Mouse (Mus musculus): ENCODE measurements around the gene Clcn2.

GRCm38 (mm10) chr16:20723247-20723646, 5.7 kb upstream of the Clcn2 start:
- TF ChIP-seq CTCF (IDR thresholded peaks at IDR 0.05; ENCODE audit: extremely low read depth, insufficient read depth, insufficient read length, insufficient replicate concordance) (no peak), POLR2A (IDR thresholded peaks at IDR 0.05; ENCODE audit: low read depth, low read length) (no peak)

Data from spleen, adult 2 months (tissue).